Mouse (Mus musculus) heart, postnatal 14 days (tissue): ENCODE measurements around the gene Kctd3. TPM values are rescaled to one million over a fixed set of nuclear protein-coding genes. Genes with fewer than 3 reads are reported as not detected.
"Not testable (repeated sequence)": the region's sequence is repeated elsewhere in the genome, so short reads cannot be mapped to it uniquely, and the experiment has no call there.

Experiments used
- DNase-seq, 2 experiments: peaks; one replicate each; pipeline ENCODE4 v3.0.0; 2021 to 2022
- intact Hi-C: fragments of 180-260 bp; cut with DNase I; formaldehyde crosslinking; loops from one replicate; pipeline ENCODE4 v1.15.1; 2025
- long read RNA-seq, 2 experiments: library from polyadenylated mRNA; stranded (forward); transcript quantifications; one replicate each; pipeline ENCODE4 v2.0.0; 2021
- total RNA-seq, 2 experiments: library from RNA; stranded (reverse); gene quantifications; 2 replicates each; pipeline ENCODE4 v1.2.3; 2021

The Kctd3 gene
- 10 to 100 TPM; 29.8 to 34.2 TPM for total RNA-seq
- long read RNA-seq, experiment 1, transcript Kctd3-201 (18 exons, 3,706 nt) = major isoform, 26 of 30 reads
- long read RNA-seq, experiment 1, partial matches to known transcripts = 1 of 30 reads
- long read RNA-seq, experiment 1, other reads (novel, unspliced or antisense) = 2 of 30 reads
- long read RNA-seq, experiment 2, transcript Kctd3-201 (18 exons, 3,706 nt) = major isoform, 18 of 22 reads
- long read RNA-seq, experiment 2, partial matches to known transcripts = 1 of 22 reads
- long read RNA-seq, experiment 2, other reads (novel, unspliced or antisense) = 2 of 22 reads

DNA sequence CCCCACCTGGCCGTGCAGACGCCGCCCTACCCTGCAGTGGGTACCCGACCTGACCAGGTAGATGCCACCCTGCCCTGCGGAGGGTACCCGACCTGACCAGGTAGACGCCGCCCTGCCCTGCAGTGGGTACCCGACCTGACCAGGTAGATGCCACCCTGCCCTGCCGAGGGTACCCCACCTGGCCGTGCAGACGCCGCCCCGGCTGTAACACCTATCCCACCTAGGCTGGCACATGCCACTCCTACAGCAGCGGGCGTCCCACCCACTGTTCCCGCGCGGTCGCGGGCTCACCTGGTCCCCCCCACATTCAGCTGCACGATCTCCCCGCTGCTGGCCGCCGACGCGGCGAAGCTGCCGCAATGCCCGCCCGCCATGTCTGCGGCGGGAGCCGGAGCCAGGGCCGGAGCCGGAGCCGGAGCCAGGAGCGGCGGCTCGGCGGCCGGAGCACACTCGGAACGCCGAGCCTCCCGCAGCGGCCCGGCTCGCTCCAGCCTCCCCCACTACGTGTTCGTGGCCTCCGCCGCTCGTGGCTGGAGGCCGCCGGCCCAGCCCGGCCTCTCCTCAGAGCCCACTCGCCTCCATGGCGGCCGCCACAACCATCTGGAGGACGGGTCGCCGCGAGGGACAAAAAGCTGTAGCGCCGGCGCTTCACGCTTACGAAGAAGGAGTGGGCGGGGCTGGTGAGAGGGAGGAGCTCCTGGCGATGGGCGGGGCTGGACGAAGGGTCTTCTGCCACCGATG is at the start of gene Kctd3:
TSS of gene Kctd3 (minus strand) at position 603 of the 741 bp plus-strand sequence.
- intact Hi-C loops = no loop called here
- DNase-seq = peak; percentile 98 to 99

- no peak for DNase-seq
Observed at GRCm38 (mm10) chr1:189057425-189057824, 49.8 kb upstream of the Kctd3 start.

DNA sequence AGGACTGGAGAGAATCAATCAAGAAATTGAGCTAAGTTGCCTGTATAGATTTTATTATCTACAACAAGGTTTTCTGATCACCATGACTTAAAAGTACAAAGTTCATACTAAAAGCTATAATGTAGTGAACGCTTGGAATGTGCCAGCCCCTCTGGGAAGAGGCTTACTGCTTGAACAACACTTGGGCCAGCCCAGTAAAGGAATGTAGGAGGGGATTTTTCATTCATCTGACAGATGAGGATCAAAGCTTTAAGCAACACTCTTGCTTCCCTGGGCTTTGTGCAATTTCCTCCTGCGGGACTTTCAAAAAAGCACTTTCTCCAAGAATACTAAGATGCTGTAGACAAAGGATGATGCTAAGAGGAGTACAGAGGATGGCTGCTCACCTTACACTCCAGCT is 48.3 kb upstream of the Kctd3 start:
- DNase-seq = no peak
- intact Hi-C loops = loop anchor here (1.0 kb wide), 1 partner anchor 7 kb away; no protein-coding TSS in a partner anchor

More at GRCm38 (mm10) chr1:189057425-189057824, 49.8 kb upstream of the Kctd3 start:
- intact Hi-C loops = no loop called here

- intact Hi-C loops = loop anchor here (1.0 kb wide), 1 partner anchor 8 kb away; no protein-coding TSS in a partner anchor
- DNase-seq = no peak
Observed at GRCm38 (mm10) chr1:189054941-189055551, 47.4 kb upstream of the Kctd3 start.

- DNase-seq = no peak
- intact Hi-C loops = no loop called here
Observed at GRCm38 (mm10) chr1:189054191-189054590, 46.5 kb upstream of the Kctd3 start.

DNA sequence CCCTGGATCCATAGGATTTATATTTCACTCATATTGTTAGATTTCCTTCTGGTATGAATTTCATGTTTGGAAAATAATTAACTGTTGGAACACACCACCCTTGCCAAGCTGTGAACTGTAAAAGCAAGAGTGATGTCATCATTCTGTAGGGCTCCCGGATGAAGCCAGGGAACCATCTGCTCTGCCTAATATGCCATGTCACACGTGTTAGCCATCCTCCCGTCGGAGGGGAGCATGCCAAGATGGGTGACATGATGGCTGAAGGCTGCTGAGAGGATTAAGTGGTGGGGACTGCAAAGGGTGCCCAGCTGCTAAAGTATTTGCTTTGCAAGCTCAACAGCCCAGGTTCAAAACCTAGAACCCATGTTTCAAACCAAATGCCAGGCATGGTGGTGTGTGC is 44.5 kb upstream of the Kctd3 start:
- intact Hi-C loops = no loop called here
- no peak for DNase-seq

DNA sequence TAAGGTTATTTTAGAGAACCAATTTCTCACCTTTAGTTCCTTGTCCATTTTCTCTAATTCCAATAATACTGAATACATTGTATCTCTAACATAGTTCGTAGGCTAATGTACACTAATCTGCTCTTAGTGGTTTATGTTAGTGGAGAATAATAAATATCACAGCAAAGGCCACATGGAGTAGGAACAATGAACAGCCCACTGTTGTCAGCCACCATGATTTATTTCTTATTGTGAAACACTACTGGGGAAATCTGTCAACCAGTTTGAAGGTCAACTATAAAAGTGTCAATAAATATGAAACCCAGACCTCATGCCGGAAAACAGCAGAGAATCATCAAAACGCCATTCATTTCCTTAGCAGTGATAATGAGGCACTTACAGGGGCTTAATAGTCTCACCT is 42.5 kb upstream of the Kctd3 start:
- intact Hi-C loops = no loop called here
- no peak for DNase-seq

DNA sequence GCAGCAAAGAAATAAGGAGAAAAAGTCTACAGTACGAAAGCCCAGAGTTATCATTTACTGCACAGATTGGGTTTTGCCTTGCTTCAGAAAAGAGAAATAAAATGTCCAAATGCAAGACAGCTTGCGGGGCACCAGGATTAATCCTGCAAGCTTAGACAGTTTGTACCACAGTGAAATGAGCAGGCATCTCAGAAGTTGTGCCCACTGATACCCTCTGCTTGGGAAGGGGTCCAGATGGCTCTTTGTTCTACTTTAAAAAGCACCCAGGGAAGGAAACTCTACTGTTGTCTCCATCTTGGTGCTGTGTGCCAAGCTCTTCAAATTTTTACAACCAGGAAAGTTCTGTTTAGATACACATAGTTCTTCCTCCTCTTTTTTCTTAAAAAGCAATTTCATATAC is 40.7 kb upstream of the Kctd3 start:
- intact Hi-C loops = loop anchor here (10.0 kb wide), 1 partner anchor 116 kb away; no protein-coding TSS in a partner anchor
- no peak for DNase-seq

- DNase-seq = no peak
- intact Hi-C loops = loop anchor here (10.0 kb wide), 1 partner anchor 117 kb away; no protein-coding TSS in a partner anchor
Observed at GRCm38 (mm10) chr1:189047918-189048317, 40.3 kb upstream of the Kctd3 start.

DNA sequence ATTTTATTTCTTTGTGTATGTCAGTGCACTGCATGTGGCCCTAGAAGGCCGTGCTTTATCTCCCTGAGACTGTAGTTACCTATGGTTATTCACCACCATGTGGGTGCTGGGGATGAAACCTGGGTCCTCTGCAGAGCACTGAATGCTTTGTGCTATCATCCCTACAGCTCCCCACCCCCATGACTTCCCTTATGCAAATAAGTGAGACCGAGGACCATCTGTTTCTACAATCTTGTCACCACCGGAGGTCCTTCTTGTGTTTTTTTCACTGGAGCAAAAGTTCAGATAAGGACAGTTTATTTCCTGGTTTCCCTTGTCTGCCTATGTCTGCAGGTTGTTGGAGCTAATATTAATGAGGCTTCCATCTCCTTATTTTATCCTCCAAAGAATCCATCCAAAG is 39.2 kb upstream of the Kctd3 start:
- intact Hi-C loops = loop anchor here (10.0 kb wide), 1 partner anchor 118 kb away; no protein-coding TSS in a partner anchor
- no peak for DNase-seq

- no peak for DNase-seq
- intact Hi-C loops = loop anchor here (10.0 kb wide), 1 partner anchor 118 kb away; no protein-coding TSS in a partner anchor
Observed at GRCm38 (mm10) chr1:189046301-189046700, 38.7 kb upstream of the Kctd3 start.

DNA sequence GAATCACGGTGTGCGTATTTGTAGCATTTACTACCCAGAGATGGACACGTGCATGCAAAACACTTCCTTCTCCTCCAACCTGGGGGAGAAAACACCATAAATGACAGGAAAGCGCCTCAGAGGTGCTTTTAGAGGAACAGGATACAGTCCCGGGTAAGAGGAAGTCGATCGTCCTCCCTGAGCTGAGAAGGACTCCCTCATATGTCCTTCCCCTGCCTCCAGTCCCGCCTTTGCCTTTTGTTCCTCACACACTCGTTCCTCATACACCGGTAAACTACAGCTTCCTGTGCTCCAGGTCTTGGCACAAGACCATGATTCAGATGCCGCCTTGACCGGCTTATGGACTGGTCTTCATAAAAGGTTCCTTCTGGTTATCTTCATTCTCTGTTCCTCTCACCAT is 33.6 kb upstream of the Kctd3 start:
- intact Hi-C loops = loop anchor here (10.0 kb wide), 1 partner anchor 124 kb away; no protein-coding TSS in a partner anchor
- DNase-seq = peak; percentile 9 to 11

- DNase-seq = no peak
- intact Hi-C loops = loop anchor here (5.0 kb wide), 1 partner anchor 33 kb away; no protein-coding TSS in a partner anchor
Observed at GRCm38 (mm10) chr1:189039348-189039747, 31.7 kb upstream of the Kctd3 start.

GRCm38 (mm10) chr1:189032817-189033216 is 25.2 kb upstream of the Kctd3 start:
- intact Hi-C loops, DNase-seq: not testable (repeated sequence)

GRCm38 (mm10) chr1:189030975-189031374 is 23.3 kb upstream of the Kctd3 start:
- no peak for DNase-seq
- intact Hi-C loops = no loop called here

DNA sequence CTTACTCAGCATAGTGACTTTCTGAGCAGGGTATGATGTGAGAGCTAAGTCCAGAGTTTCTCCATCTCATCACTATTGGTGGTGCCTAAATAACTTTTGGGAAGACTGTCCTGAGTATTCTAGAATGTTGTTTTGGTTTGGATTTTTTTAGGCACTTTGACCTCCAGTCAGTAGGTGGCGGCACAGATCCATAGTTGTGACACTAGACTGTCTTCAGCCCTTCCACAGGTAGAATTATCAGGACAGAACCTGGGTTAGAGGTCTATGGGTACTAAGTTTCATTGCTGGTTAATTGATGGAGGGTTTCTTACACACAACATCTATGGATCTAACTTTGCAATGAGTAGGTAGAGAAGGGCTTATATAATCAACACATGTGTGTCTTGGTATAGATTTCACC is 20.6 kb upstream of the Kctd3 start:
- DNase-seq = peak; percentile 17 to 43
- intact Hi-C loops = loop anchor here (2.0 to 10.0 kb wide), 3 partner anchors 49 to 551 kb away; no protein-coding TSS in a partner anchor

DNA sequence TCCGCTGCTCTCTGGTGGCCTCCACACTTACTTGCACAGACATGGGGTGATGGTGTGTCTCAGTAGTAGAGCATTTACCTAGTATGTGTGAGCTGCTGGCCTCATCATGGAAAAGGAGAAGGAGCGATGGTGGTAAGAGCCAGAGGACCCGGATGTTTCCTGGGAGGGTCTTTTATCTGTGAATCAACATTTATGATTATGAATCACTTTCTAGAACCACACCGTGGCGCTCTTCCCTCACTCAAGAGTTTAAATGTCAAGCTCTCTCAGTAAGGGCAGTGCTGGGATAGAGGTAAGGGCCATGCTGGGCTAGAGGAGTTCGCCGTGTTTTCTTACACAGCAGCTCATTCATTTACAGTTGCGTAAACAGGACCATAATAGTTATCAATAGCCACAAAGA is 19.2 kb upstream of the Kctd3 start:
- peak; percentile 33 to 50 for DNase-seq
- intact Hi-C loops = loop anchor here (1.0 to 10.0 kb wide), 3 partner anchors 50 to 601 kb away; no protein-coding TSS in a partner anchor

- intact Hi-C loops = loop anchor here (5.0 to 10.0 kb wide), 2 partner anchors 291 to 654 kb away; no protein-coding TSS in a partner anchor
- no peak for DNase-seq
Observed at GRCm38 (mm10) chr1:189023701-189024080, 16.1 kb upstream of the Kctd3 start.

DNA sequence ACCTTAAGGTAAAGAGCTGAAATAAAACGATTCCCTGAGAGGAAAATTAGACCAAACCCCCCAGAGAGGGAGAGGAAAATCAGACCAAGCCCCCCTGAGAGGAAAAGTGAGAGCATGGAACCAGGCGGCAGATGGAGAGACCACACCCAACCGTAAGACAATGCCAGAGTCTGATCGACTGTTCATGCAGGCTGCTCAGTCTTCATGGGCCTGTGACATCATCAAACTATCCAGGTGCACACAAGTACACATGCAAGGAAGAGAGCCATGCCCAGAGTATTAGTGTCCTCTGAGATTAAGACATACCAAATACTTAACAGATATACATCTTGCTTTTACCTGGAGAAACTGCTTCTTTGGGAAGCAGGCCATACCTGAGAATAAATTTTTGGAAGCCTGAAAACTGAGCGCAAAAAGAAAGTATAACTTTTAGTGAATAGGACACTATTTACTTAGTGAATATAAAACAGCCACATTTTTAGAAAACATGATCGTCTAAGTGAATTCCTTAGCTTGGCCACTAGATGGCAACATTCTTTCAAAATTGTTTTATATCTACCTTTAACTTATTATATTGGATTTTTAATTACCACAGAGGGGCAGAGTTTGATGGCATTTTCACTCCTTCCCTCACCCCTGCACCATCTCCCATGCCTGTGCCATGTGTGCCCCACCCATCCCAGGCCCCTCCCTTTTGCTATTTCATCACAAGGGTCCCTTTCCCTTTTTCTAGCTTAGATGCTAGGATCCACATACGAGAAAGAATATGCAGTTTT is 15.5 kb upstream of the Kctd3 start:
- no peak for DNase-seq
- intact Hi-C loops = loop anchor here (5.0 to 10.0 kb wide), 2 partner anchors 292 to 654 kb away; no protein-coding TSS in a partner anchor

GRCm38 (mm10) chr1:189015372-189015771 is 7.7 kb upstream of the Kctd3 start:
- intact Hi-C loops = no loop called here
- no peak for DNase-seq
